Mouse (Mus musculus) forebrain, embryonic 11.5 days (tissue): ENCODE results near the gene Sorcs1. TPM values are rescaled to one million over a fixed set of nuclear protein-coding genes. Genes with fewer than 3 reads are reported as not detected.

ENCODE experiments used
- ATAC-seq: fragments of 200-750 bp; cut with Nextera tagmentation; replicated peaks from 2 replicates; pipeline ENCODE4 v1.8.0; 2017; ENCODE audit warnings: moderate TSS enrichment; ENCODE audit not compliant: low FRiP score
- DNase-seq: peaks from one replicate; pipeline ENCODE4 v3.0.0-alpha.2; 2017; ENCODE audit warnings: low spot score
- H3K27ac ChIP-seq: fragments of 300-500 bp; sonication (generic); 2 replicates; pipeline ENCODE4 v1.5.1; 2014; ENCODE audit warnings: low read depth, low read length
- H3K27me3 ChIP-seq: fragments of 300-500 bp; sonication (generic); 2 replicates; pipeline ENCODE4 v1.6.1; 2014; ENCODE audit warnings: mild to moderate bottlenecking, low read length, mixed read lengths; ENCODE audit not compliant: control insufficient read depth, insufficient read depth
- H3K36me3 ChIP-seq: fragments of 300-500 bp; sonication (generic); 2 replicates; pipeline ENCODE4 v1.6.1; 2014; ENCODE audit warnings: mild to moderate bottlenecking, low read length, moderate library complexity, mixed read lengths; ENCODE audit not compliant: control insufficient read depth, insufficient read depth
- H3K4me1 ChIP-seq: fragments of 300-500 bp; sonication (generic); replicated peaks from 2 replicates; pipeline ENCODE4 v1.6.1; 2014; ENCODE audit warnings: low read length, mixed read lengths; ENCODE audit not compliant: control insufficient read depth, insufficient read depth
- H3K4me2 ChIP-seq: fragments of 300-500 bp; sonication (generic); 2 replicates; pipeline ENCODE4 v1.6.1; 2014; ENCODE audit warnings: low read depth, mild to moderate bottlenecking, low read length, moderate library complexity, mixed read lengths; ENCODE audit not compliant: severe bottlenecking
- H3K4me3 ChIP-seq: fragments of 300-500 bp; sonication (generic); 2 replicates; pipeline ENCODE4 v1.5.1; 2014; ENCODE audit warnings: low read depth, low read length
- H3K9ac ChIP-seq: fragments of 300-500 bp; sonication (generic); 2 replicates; pipeline ENCODE4 v1.6.1; 2014; ENCODE audit warnings: low read length
- H3K9me3 ChIP-seq: fragments of 300-500 bp; sonication (generic); 2 replicates; pipeline ENCODE4 v1.6.1; 2016; ENCODE audit warnings: low read length, mixed read lengths; ENCODE audit not compliant: control insufficient read depth
- WGBS: fragments of 180-500 bp; shearing (Covaris S2); extraction: QIAGEN DNeasy Blood & Tissue Kit; methylation state at CpG from one replicate; pipeline ENCODE4 v1.1.7; 2014; 5-methylcytosine and 5-hydroxymethylcytosine counted together
- polyA plus RNA-seq: library from polyadenylated mRNA; unstranded; fragments of >200 nt; fragmentation: Nextera tagmentation; extraction: Ambion mirVana; gene quantifications from 2 replicates; pipeline ENCODE4 v1.2.1, GENCODE M21; 2014

Sorcs1 gene
- polyA plus RNA-seq, 1 experiment from 2014 or later: 5.1 TPM

DNA sequence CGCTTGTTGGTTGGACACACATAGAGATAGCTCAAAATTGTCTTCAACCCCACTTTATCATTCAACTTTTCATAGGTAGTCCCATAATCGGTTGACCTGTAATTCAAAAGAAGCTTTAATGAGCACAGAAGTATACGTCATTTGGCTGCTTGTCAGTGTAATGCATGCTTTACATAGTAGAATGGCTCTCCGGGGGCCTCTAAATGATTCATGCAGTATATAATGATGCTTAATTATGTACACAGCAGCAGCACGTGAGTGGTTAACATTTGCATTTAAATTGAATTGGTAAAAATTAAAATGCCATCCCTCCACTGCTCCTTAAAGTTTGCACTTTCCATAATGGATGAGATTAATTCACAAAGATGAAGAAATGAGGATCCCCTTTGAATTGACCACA lies 299.5 kb downstream of the Sorcs1 start:
- peak; percentile 66; the same call in 1 of the 2 replicates for ATAC-seq
- Histone ChIP-seq H3K36me3 (no peaks in the 10 kb centered on the region), H3K4me1 (no peaks in the 10 kb centered on the region; the same call in 1 of the 2 replicates), H3K9me3 (no peaks in the 10 kb centered on the region), H3K27me3 (no peaks in the 10 kb centered on the region), H3K27ac (no peak overlapping the region), H3K4me3 (no peak overlapping the region), H3K9ac (no peak overlapping the region), H3K4me2 (no peak overlapping the region)
- DNase-seq: no peak
- WGBS: 51% methylated on average over 5 of the region's 5 CpGs

DNA sequence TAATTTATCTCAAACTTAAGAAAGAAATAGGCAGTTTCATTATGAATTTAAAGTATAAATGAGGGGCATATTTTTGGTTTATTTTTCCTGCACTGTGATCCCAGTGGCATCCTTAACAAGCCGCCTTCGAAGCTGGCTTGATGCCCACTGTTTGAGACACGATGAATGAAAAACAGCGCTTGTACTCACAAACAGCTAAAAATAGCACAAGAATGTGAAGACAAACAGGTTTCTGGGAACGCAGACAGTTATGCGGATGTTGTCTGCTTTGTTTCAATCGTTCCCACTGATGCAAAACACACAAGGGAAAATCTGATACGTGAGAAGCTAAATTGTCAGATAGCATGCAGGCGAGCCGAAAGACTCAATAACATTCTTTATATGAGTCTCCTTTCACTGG lies 303.7 kb downstream of the Sorcs1 start:
- 72% methylated on average over 10 of the region's 10 CpGs for WGBS
- Histone ChIP-seq H3K36me3 (no peaks in the 10 kb centered on the region), H3K9ac (no peak overlapping the region), H3K4me2 (no peak overlapping the region), H3K4me3 (no peak overlapping the region), H3K4me1 (no peaks in the 10 kb centered on the region; the same call in 1 of the 2 replicates), H3K27ac (no peak overlapping the region), H3K9me3 (no peaks in the 10 kb centered on the region), H3K27me3 (no peaks in the 10 kb centered on the region)
- ATAC-seq (no peak), DNase-seq (no peak)

GRCm38 (mm10) chr19:50366446-50366845 lies 312.0 kb downstream of the Sorcs1 start:
- H3K4me1 ChIP-seq: peaks cover 3% of the 10 kb centered on the region
- no peak for ATAC-seq
- no peak overlapping the region for H3K9ac ChIP-seq
- no peaks in the 10 kb centered on the region for H3K27me3 ChIP-seq
- 30% methylated on average over 3 of the region's 3 CpGs for WGBS
- no peak overlapping the region for H3K27ac ChIP-seq
- H3K4me3 ChIP-seq: no peak overlapping the region
- H3K9me3 ChIP-seq: no peaks in the 10 kb centered on the region
- H3K36me3 ChIP-seq: no peaks in the 10 kb centered on the region
- no peak overlapping the region for H3K4me2 ChIP-seq
- DNase-seq: no peak

- peak overlapping the region; percentile 86 for H3K27ac ChIP-seq
- no peaks in the 10 kb centered on the region for H3K27me3 ChIP-seq
- peaks cover 6% of the 10 kb centered on the region for H3K4me1 ChIP-seq
- H3K4me3 ChIP-seq: no peak overlapping the region
- 12% methylated on average over 9 of the region's 9 CpGs for WGBS
- H3K36me3 ChIP-seq: no peaks in the 10 kb centered on the region
- no peak overlapping the region for H3K9ac ChIP-seq
- no peak overlapping the region for H3K4me2 ChIP-seq
- ATAC-seq: peak; percentile 92
- H3K9me3 ChIP-seq: no peaks in the 10 kb centered on the region
- peak; percentile 78 for DNase-seq
Measured at GRCm38 (mm10) chr19:50362655-50363500, 315.6 kb downstream of the Sorcs1 start.

DNA sequence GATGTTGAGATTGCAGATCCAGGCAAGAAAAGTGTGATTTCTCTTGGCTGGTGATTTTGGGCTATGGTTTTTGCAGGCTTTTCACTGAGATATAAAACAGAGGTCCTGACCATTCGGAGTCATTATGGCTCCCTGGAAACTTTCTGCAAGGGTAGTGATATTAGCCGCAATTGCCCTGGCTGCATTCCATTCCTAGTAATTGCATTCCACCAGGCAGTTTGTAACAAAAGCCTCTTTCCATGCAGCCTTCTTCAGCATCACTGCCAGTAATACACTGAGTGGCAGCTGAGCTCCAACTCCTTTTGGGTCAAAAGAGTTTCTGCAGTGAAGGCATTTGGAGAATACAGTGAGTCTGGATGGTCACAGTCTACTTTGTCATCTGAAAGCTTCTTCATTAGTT lies 319.9 kb downstream of the Sorcs1 start:
- no peaks in the 10 kb centered on the region for H3K27me3 ChIP-seq
- H3K9ac ChIP-seq: no peak overlapping the region
- H3K36me3 ChIP-seq: no peaks in the 10 kb centered on the region
- H3K4me3 ChIP-seq: no peak overlapping the region
- ATAC-seq (no peak), DNase-seq (no peak)
- H3K9me3 ChIP-seq: no peaks in the 10 kb centered on the region
- no peak overlapping the region for H3K4me2 ChIP-seq
- H3K27ac ChIP-seq: peak overlapping the region; percentile 34; the same call in 1 of the 2 replicates
- H3K4me1 ChIP-seq: peaks cover 6% of the 10 kb centered on the region
- 33% methylated on average over 2 of the region's 2 CpGs for WGBS

DNA sequence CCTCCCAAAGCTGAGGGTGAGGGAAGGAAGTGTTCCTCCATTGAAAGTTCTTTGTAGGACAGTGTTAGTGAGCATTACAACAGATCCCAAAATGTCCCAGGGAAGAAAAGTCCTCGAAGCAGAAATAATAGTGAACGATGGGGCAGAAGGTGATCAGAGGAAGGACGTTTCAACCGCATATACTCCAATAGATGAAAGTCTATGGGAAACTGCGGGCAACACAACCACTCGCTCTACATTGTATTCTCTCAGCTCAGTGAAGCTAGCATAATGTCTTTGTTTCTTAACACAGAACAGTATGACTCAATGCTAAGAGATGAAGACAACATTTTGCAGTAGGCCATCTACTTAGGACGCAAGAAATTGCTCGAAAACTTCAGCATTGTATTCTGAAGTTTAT lies 339.2 kb downstream of the Sorcs1 start:
- Histone ChIP-seq H3K36me3 (no peaks in the 10 kb centered on the region), H3K9ac (no peak overlapping the region), H3K4me2 (no peak overlapping the region), H3K4me1 (no peaks in the 10 kb centered on the region), H3K27me3 (no peaks in the 10 kb centered on the region), H3K9me3 (no peaks in the 10 kb centered on the region), H3K4me3 (no peak overlapping the region), H3K27ac (no peak overlapping the region)
- DNase-seq: no peak
- ATAC-seq: no peak
- WGBS: 85% methylated on average over 8 of the region's 8 CpGs

- Histone ChIP-seq H3K4me1 (no peaks in the 10 kb centered on the region), H3K27me3 (no peaks in the 10 kb centered on the region), H3K36me3 (no peaks in the 10 kb centered on the region), H3K4me3 (no peak overlapping the region), H3K9ac (no peak overlapping the region), H3K27ac (no peak overlapping the region), H3K9me3 (no peaks in the 10 kb centered on the region), H3K4me2 (no peak overlapping the region)
- DNase-seq: no peak
- ATAC-seq: no peak
- 83% methylated on average over 3 of the region's 3 CpGs for WGBS
Measured at GRCm38 (mm10) chr19:50336751-50337150, 341.7 kb downstream of the Sorcs1 start.

DNA sequence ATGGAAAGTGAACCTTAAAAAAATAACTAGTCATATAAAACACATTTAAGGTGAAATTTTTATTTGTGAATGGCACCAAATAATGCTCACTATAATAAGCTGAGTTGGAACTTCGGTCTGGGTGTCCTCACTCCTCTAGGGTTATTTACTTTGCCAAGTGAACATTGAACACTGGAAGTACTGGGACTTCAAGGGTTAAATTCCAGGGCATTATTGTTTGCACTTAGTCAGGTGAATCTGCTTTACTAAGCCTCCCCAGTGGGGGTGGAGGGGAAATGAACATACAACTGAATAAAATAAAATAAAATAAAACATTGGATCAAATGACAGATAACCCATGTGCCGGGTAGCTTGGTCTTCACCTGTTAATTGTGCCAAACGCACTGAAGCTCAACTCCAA lies 347.3 kb downstream of the Sorcs1 start:
- H3K27ac ChIP-seq: no peak overlapping the region
- no peak overlapping the region for H3K4me3 ChIP-seq
- DNase-seq (no peak), ATAC-seq (no peak)
- no peak overlapping the region for H3K4me2 ChIP-seq
- H3K9ac ChIP-seq: no peak overlapping the region
- H3K4me1 ChIP-seq: no peaks in the 10 kb centered on the region
- 79% methylated on average over 3 of the region's 3 CpGs for WGBS
- H3K27me3 ChIP-seq: no peaks in the 10 kb centered on the region
- no peaks in the 10 kb centered on the region for H3K9me3 ChIP-seq
- no peaks in the 10 kb centered on the region for H3K36me3 ChIP-seq

GRCm38 (mm10) chr19:50327804-50328203 lies 350.6 kb downstream of the Sorcs1 start:
- ATAC-seq: no peak
- H3K4me2 ChIP-seq: no peak overlapping the region
- H3K9ac ChIP-seq: no peak overlapping the region
- H3K36me3 ChIP-seq: no peaks in the 10 kb centered on the region
- H3K4me3 ChIP-seq: no peak overlapping the region
- DNase-seq: no peak
- no peaks in the 10 kb centered on the region for H3K4me1 ChIP-seq
- WGBS: 93% methylated on average over 8 of the region's 8 CpGs
- H3K27me3 ChIP-seq: no peaks in the 10 kb centered on the region
- H3K27ac ChIP-seq: no peak overlapping the region
- H3K9me3 ChIP-seq: no peaks in the 10 kb centered on the region
